Mouse (Mus musculus) central nervous system, embryonic 14 days (tissue): Measurements from ENCODE around the gene Cdkal1. TPM values are rescaled to one million over a fixed set of nuclear protein-coding genes. Genes with fewer than 3 reads are reported as not detected.

Source experiments
- polyA plus RNA-seq: library from polyadenylated mRNA; depleted of rRNA; stranded (reverse); fragments of >200 nt; gene quantifications from 2 replicates; pipeline ENCODE4 v1.2.3, GENCODE M21; 2012; rRNA removed

The Cdkal1 gene
- polyA plus RNA-seq = 8.0 and 9.3 TPM in 2 replicates

DNA sequence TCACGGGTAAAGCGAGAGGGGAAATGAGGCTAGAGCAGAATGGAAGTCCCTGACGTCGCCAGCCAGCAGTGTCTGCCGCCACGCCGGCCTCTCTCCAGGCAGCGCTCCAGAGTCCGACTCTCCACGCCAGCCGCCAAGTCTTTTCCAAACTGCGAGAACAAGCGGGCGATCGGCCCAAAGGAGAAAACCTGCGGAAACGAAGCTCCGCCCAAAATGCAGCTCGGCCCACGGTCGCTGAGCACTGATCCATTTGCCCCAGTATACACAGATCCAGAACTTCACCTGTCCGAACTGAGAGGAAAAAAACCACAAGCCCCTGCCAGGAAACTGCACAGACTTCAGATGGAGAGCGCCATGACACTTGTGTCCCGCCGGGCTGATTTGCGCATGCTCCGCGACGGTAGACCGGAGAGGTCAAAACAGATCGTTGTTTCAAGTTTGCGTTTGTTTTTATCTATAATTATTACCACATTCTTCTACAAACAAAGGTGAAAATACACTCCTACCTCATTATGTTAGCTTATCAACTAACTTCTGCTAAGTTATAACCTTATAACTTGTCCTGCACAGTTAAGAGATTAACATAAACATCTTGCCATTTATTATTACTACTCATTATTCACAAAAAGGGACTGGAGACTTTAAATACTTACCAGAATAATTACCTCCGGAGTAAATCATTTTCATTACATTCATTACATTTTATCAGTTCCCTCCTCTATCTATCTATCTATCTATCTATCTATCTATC lies at the start of gene Cdkal1:
Gene Cdkal1, minus strand, starts transcription at position 394 of the 751 bp plus-strand sequence.

Other genes with a start within 250 kb of the Cdkal1 start
- 16.0 and 18.6 TPM in 2 replicates for gene E2f3, start 130.4 kb upstream of the Cdkal1 start, polyA plus RNA-seq